Mouse (Mus musculus) embryonic fibroblast, embryonic 13.5 days (primary cell): ENCODE results near the gene Actl6b.

Experiments
- CTCF ChIP-seq: IDR thresholded peaks from 2 replicates; pipeline ENCODE4 v1.5.1; 2011; ENCODE audit warnings: mild to moderate bottlenecking, control low read depth, low read length, moderate library complexity, borderline replicate concordance; ENCODE audit not compliant: insufficient read depth
- POLR2A ChIP-seq: IDR thresholded peaks from 2 replicates; pipeline ENCODE4 v1.6.1; 2011; ENCODE audit warnings: low read depth, mild to moderate bottlenecking, control low read depth, low read length, moderate library complexity

GRCm38 (mm10) chr5:137566416-137566815 is 13.1 kb downstream of the Actl6b start:
- TF ChIP-seq POLR2A (no peak), CTCF (no peak)
